Mouse (Mus musculus): ENCODE measurements at regions not wholly inside any gene's neighbourhood (a gene's known extent, or its start where the extent isn't known, plus 50 kb on each side); places are given as distances from the start of the nearest gene placed in this dataset.
"Not testable (repeated sequence)": the region's sequence is repeated elsewhere in the genome, so short reads cannot be mapped to it uniquely, and the experiment has no call there.

DNA sequence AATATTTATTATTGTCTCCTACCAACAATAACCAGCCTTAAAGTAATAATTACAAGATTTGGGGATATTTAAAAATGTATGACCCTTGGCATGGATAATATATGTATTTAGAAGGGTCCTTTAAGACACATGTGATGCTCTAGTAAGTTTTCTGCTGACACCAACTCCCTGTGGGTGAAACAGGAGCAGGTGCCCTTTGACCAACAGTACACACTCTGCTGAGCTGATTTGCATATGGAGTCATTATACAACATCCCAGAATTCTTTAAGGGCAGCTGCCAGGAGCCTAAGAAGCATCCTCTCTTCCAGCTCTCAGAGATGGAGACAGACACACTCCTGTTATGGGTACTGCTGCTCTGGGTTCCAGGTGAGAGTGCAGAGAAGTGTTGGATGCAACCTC, 274.1 kb downstream of the Rpia start:
- intact Hi-C loops (cut with DNase I), result no loop called here
- DNase-seq, result no peak

- no peak for DNase-seq
- intact Hi-C loops (cut with DNase I), result loop anchor here (2.0 kb wide), 1 partner anchor 240 kb away; no protein-coding TSS in a partner anchor
Observed at GRCm38 (mm10) chr6:70468623-70469479, 323.2 kb downstream of the Rpia start.

GRCm38 (mm10) chr6:70457279-70457678, 334.8 kb downstream of the Rpia start:
- no peak for DNase-seq
- intact Hi-C loops (cut with DNase I), result no loop called here

DNA sequence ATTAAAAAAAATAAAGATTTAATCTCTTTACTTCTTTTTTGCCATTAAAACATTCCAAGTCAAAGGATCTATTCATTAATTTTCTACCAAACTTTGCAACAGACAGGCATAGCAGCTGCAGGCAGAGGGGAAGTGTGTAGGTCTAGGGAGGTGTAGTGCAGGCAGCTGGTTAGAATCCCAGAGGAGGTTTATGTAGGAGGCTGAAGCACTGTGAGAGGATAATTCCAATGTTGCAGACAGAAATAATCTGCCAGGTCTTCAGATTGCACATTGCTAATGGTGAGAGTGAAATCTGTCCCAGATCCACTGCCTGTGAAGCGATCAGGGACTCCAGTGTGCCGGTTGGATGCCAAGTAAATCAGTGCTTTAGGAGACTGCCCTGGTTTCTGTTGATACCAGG, 357.3 kb downstream of the Rpia start:
- intact Hi-C loops (cut with DNase I); DNase-seq: not testable (repeated sequence)

- intact Hi-C loops (cut with DNase I); DNase-seq: not testable (repeated sequence)
Observed at GRCm38 (mm10) chr6:70406290-70406689, 385.7 kb downstream of the Rpia start.

DNA sequence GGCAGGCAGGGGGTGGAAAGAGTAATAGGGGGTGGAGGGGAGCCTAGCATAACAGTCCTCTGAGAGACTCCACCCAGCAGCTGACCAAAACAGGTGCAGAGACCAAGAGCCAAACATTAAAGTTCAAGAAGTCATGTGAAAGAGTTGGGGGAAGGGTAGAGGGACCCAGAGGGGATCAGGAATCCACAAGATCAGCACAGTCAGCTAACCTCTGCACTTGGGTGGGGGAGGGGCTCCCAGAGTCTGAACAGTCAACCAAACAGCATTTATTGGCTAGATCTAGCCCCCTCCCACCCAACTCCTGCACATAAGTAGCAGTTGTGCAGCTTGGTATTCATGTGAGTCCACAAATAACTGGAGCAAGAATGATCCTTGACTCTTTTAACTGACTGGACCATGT, 402.2 kb downstream of the Rpia start:
- intact Hi-C loops (cut with DNase I); DNase-seq: not testable (repeated sequence)

DNA sequence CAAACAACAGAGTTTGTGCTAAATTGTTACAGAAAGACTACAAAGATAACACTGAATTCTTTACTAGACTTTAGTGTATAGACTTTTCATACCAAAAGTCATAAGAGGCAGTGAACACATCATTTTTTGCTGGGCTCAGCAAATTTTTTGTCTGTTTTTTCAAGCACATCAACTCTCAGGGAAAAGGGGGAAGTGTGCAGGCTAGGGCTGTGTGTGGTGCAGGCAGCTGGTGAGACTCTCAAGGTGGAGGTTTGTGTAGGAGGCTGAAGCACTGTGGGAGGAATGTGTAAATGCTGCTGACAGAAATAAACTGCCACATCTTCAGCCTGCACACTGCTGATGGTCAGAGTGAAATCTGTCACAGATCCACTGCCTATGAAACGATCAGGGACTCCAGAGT, 405.6 kb downstream of the Rpia start:
- DNase-seq; intact Hi-C loops (cut with DNase I): not testable (repeated sequence)

- DNase-seq; intact Hi-C loops (cut with DNase I): not testable (repeated sequence)
Observed at GRCm38 (mm10) chr6:70379339-70379738, 412.7 kb downstream of the Rpia start.

DNA sequence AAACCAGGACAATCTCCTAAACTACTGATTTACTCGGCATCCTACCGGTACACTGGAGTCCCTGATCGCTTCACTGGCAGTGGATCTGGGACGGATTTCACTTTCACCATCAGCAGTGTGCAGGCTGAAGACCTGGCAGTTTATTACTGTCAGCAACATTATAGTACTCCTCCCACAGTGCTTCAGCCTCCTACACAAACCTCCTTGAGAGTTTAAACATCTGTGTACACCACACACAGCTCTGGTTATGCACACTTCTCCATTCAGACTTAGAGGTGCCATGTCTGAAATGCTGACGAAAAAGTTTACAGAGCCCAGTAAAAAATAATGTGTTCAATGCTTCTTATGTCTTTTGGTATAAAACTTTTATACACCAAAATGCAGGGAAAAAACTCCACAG, 420.2 kb downstream of the Rpia start:
- intact Hi-C loops (cut with DNase I); DNase-seq: not testable (repeated sequence)

DNA sequence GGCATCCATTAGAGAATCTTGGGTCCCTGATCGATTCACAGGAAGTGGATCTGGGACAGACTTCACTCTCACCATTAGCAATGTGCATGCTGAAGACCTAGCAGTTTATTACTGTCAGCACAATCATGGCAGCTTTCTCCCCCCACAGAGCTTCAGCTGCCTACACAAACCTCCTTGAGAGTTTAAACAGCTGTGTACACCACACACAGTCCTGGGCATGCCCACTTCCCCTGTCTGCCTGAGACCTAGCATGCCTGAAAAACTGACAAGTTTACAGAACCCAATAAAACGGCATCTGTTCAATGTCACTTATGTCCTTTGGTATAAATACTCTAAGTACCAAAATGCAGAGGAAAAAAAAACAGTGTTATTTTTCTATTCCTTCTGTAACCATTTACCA, 435.7 kb downstream of the Rpia start:
- DNase-seq, result no peak
- intact Hi-C loops (cut with DNase I), result no loop called here

- intact Hi-C loops (cut with DNase I), result loop anchor here (5.0 kb wide), 1 partner anchor 365 kb away; no protein-coding TSS in a partner anchor
- no peak for DNase-seq
Observed at GRCm38 (mm10) chr6:70342147-70342546, 449.9 kb downstream of the Rpia start.

DNA sequence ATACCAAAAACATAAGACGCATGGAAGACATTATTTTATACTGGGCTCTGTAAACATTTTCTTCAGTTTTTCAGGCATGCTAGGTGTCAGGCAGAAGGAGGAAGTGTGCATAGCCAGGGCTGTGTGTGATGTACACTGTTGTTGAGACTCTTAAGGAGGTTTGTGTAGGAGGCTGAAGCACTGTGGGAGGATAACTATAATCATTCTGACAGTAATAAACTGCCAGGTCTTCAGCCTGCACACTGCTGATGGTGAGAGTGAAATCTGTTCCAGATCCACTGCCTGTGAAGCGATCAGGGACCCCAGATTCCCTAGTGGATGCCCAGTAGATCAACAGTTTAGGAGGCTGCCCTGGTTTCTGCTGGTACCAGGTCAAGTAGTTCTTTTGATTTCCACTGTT, 451.3 kb downstream of the Rpia start:
- intact Hi-C loops (cut with DNase I), result loop anchor here (5.0 kb wide), 1 partner anchor 367 kb away; no protein-coding TSS in a partner anchor

DNA sequence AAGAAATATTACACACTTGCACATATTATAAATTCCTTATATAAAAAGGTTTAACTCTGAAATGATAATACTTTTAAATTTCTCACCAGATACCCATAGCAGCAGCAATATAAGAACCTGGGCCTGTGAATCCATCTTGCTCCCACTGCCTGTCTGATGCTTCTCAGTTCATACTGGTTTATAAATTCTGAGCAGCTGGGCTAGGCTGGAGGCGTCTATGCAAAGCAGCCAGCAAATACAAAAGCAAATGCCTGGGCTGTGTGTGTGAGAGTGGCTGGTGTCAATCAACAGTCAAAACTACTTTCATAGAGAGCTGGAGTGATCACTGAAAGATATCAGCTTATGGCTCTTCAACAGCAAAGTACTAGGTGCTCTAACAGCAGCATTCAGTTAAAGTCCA, 476.7 kb downstream of the Rpia start:
- intact Hi-C loops (cut with DNase I), result no loop called here
- no peak for DNase-seq

More for the DNA sequence above, 451.3 kb downstream of the Rpia start:
- not testable (repeated sequence) for DNase-seq

DNA sequence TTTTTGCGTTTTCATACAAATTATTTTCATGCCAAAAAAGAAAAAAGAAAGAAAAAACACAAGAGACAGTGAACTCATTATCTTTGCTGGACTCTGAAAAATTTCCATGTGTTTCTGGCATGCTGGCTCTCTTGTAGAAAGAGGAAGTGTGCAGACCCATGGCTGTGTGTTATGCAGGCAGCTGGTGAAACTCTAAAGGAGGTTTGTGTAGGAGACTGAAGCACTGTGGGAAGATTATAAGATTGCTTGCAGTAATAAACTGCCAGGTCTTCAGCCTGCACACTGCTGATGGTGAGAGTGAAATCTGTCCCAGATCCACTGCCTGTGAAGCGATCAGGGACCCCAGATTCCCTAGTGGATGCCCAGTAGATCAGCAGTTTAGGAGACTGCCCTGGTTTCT, 477.4 kb downstream of the Rpia start:
- intact Hi-C loops (cut with DNase I), result not testable (repeated sequence)
- peak; percentile 3 to 6 for DNase-seq

DNA sequence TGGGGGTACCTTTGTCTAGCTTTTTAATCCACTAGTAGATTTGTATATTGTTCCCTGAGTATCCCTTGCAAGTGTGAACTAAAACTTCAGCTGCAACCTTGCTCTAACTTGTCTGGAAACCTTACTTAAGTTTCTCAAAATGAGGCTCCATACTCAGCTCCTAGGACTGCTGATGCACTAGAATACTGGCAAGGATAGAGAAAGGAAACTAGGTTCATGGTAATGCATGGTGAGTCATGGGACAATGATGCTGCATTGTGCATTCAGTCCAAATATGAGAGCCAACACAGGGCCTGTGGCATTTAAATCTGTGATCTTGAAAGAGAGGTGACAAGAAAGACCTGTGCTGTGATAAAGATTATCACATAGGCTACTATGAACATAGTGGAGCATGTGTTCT, 490.9 kb downstream of the Rpia start:
- intact Hi-C loops (cut with DNase I); DNase-seq: not testable (repeated sequence)

DNA sequence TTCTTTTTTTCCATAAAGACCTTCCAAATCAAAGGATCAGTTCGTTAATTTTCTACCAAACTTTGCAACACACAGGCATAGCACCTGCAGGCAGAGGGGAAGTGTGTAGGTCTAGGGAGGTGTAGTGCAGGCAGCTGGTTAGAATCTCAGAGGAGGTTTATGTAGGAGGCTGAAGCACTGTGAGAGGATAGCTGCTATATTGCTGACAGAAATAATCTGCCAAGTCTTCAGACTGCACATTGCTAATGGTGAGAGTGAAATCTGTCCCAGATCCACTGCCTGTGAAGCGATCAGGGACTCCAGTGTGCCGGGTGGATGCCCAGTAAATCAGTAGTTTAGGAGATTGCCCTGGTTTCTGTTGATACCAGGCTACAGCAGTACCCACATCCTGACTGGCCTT, 531.8 kb downstream of the Rpia start:
- intact Hi-C loops (cut with DNase I), result loop anchor here (10.0 kb wide), 1 partner anchor 155 kb away; no protein-coding TSS in a partner anchor

DNA sequence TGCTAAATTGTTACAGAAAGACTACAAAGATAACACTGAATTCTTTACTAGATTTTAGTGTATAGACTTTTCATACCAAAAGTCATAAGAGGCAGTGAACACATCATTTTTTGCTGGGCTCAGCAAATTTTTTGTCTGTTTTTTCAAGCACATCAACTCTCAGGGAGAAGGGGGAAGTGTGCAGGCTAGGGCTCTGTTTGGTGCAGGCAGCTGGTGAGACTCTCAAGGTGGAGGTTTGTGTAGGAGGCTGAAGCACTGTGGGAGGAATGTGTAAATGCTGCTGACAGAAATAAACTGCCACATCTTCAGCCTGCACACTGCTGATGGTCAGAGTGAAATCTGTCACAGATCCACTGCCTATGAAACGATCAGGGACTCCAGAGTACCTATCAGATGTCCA, 551.9 kb downstream of the Rpia start:
- DNase-seq; intact Hi-C loops (cut with DNase I): not testable (repeated sequence)

More for the DNA sequence above, 531.8 kb downstream of the Rpia start:
- not testable (repeated sequence) for DNase-seq

GRCm38 (mm10) chr6:70227166-70227565, 564.9 kb downstream of the Rpia start:
- intact Hi-C loops (cut with DNase I), result no loop called here
- no peak for DNase-seq

GRCm38 (mm10) chr6:70216632-70217031, 575.4 kb downstream of the Rpia start:
- DNase-seq; intact Hi-C loops (cut with DNase I): not testable (repeated sequence)

DNA sequence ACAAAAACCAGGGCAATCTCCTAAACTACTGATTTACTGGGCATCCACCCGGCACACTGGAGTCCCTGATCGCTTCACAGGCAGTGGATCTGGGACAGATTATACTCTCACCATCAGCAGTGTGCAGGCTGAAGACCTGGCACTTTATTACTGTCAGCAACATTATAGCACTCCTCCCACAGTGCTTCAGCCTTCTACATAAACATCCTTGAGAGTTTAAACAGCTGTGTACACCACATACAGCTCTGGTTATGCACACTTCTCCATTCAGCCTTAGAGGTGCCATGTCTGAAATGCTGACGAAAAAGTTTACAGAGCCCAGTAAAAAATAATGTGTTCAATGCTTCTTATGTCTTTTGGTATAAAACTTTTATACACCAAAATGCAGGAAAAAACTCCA, 576.3 kb downstream of the Rpia start:
- intact Hi-C loops (cut with DNase I); DNase-seq: not testable (repeated sequence)

All from heart, postnatal 10 days (tissue).